Mouse (Mus musculus) left cerebral cortex, adult 18-20 months (tissue): ENCODE results near the gene Safb. TPM values are rescaled to one million over a fixed set of nuclear protein-coding genes. Genes with fewer than 3 reads are reported as not detected.
"Not testable (repeated sequence)": the region's sequence is repeated elsewhere in the genome, so short reads cannot be mapped to it uniquely, and the experiment has no call there.

ENCODE experiments used
- DNase-seq, 2 experiments: peaks; one replicate each; pipeline ENCODE4 v3.0.0; 2021 to 2022; ENCODE audit warnings: low spot score in 2 of 2, mixed read lengths in 1 of 2
- total RNA-seq, 2 experiments: library from RNA; stranded (reverse); gene quantifications; 2 replicates each; pipeline ENCODE4 v1.2.3; 2021

Gene Safb
- total RNA-seq, 2 experiments from 2014 or later: 158 to 159 TPM

DNA sequence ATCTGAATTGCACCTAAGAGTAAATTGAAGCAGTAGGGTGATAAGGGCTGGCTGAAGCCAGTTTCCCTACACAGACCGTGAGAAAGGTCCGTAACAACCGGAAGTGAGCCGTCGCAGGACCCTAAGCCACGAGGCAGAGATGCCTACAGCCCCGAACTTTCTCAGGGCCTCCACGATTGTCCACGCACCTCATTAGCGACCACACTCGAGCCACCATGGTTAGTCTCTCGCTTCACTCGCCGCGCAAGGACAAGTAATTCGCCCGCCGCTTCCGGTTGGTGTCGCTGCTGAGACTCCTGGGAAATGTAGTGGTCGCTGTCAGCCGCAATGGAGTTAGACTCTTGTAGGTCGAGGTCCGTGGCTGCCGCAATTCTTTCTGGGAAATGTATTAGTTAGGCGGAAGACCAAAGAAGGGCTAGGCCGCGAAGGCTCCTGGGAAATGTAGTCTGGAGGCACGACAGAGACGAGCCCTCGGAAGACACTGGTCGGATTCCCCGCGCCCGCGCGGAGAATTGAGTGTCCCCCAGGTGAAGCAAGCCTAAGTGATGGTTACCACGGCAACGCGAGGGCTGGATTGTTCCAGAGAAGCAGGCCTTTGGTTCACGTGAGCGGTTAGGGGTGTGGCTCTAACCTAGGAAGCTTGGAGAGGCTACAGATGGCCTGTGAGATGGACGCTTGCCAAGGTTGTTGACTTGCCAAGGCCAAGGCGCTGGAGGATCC is 25.0 kb downstream of the Safb start, which contains the start of gene 2410015M20Rik:
Gene 2410015M20Rik (minus strand): TSS at position 320 of the 720 bp plus-strand sequence.
- peak; percentile 95 to 97 for DNase-seq

DNA sequence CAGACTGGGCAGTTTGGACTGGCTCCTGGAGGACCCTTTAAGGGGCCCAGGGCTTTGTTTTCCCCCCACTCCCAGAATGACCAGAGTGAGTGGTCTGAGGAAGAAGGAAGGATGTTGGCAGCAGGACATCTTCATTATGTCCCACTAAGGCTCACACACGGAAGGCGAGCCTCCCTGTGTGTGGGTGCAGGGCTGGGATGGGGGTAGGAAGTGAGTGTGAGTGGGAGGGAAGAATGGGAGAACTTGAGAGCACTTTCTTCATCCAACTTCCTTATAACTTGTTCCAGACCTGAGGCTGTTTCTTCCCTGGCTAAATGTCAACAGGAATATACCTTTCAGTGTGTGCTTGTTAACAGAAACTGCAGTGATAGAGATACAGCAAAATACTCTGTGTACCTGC is 26.7 kb downstream of the Safb start:
- DNase-seq: no peak

DNA sequence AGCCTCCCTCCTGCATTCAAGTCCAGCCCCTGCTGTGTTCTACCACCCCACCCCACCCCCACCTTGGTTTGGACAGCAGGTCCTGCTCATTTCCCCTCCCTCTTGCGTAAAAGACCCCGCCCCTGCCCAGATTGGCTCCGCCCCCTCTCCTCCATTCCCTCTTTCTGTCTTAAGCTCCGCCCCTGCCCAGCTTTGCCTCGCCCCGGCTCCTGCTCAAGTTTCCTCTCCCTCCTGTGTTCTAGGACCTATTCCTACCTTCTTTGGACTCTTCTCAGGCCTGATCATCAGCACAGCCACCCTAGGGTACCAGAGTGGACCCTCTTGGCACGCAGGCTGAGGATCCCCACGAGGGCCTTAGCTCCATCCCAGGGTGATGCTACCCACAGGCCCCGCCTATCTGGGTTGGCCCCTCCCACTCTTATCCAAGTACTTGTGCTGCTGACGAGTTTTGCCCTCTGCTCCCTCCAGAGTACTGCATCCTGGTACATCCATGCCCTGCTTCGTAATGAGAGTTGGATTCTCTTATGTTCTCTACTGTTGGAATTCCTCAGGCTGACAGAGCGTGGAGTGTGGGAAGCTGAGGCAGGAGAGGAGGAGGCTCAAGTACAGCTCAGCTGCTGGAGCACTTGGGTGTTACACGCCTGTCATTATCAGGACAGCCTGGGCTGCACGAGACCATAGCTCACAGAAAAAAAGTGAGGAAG is 27.4 kb downstream of the Safb start:
- no peak for DNase-seq

DNA sequence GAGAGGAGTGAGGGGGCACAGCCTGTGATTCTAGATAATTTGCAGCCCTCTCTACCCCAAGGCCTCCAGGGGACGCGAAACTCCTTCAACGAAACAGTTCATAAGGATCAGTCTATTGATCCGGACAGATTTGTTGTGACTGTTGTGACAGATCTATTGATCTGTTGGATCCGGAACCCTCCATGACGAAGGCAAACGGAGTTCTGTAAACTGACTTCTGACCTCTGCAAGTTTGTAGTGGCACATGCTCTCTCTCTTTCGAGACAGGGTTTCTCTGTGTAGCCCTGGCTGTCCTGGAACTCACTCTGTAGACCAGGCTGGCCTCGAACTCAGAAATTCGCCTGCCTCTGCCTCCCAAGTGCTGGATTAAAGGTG is 27.9 kb downstream of the Safb start:
- DNase-seq: not testable (repeated sequence)

DNA sequence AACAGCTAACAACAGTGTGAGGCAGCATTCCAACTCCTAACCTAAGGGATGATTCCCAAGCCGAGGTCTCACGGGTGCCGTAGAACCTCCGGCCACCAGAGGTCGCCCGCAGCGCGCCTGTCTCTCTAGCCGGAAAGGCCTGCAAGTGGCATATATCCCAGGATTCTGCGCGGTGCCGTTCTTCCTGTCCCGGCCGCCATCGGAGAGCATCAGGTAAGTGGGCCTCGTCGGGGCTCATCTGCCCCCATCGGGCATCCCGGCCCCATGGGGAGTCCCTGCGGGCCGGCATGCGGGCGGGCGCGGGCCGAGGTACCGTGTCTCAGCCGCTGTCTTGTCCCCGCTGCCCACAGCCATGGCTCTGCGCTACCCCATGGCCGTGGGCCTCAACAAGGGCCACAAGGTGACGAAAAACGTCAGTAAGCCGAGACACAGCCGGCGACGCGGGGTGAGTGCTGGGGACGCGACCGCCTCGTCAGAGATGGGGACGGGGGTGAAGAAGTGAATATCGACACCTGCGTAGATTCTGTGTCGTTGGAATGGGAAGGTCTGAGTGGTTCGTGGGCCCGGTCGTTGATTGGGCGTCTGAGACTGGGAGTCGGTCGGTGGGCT is 28.7 kb downstream of the Safb start, which contains the start of gene Rpl36:
Gene Rpl36 (plus strand): TSS at position 181 of the 609 bp plus-strand sequence.
- DNase-seq: peak; percentile 97 to 98

DNA sequence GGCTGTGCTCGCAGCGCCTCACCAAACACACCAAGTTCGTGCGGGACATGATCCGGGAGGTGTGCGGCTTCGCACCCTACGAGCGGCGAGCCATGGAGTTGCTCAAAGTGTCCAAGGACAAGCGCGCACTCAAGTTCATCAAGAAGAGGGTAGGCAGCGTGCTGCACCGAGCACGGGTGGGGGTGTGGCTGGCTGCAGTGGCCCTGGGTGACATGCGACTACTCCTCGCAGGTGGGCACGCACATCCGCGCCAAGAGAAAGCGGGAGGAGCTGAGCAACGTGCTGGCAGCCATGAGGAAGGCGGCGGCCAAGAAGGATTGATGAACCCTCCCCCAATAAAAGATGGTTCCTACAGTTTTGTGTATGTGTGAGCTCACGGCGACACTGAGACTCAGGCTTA is 29.3 kb downstream of the Safb start:
- DNase-seq: peak in 1 of 2 experiments; percentile 34

DNA sequence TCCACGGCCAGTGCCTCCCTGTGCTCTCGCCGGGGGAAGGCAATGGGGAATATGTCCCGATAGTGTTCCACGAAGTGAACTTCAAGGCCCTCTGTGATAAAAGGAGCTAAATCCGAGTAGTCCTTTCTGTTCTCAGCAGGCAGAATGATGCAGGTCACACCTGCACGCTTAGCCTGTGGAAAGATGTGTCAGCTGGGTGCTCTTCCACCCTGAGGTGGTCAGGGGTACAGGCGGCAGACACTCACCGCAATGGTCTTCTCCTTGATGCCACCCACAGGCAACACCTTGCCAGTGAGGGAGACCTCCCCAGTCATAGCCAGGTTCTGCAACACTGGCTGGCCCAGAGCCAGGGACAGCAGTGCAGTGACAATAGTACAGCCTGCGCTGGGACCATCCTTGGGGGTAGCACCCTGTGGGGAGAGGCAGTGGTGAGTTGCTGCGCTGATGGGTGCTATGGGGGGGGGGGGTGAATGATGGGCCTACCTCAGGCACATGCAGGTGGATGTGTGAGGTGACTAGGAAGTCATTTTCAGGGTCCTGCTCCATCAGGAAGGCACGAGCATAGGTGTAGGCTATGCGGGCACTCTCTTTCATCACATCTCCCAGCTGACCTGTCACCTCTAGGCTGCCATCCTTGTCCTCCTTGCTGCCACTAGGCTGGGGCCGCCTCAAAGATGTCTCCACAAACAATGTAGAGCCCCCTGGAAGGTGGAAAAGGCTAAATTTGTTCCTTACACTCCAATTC is 29.9 kb downstream of the Safb start:
- DNase-seq: no peak

DNA sequence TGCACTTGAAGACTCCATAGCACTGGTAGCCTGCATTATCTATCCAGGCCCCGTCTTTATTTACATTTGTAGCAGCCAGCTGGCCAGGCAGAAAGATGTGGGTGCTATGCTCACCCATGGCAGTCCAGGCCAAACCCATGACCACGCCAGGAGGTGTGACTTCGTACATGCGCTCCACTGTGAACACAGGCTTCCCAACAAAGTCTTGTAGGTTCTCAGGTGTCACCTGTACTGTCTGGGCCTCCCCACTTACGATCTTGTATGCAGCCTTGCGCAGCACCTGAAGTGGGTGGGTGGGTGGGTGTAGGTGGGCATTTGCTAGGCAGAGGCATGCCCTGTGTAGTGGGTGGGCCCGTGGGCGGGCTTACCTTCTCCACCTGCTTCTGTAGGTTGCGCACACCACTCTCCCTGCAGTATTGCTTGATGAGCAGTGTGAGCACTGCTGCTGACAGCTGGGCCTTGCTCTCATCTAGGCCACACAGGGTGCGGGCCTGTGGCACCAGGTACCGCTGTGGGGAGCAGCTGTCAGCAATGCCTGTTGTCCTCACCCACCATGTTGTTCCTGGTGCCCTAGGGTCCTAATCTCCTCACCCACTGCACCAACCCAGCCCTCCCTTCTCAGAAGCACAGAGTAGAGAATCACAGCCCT is 30.6 kb downstream of the Safb start:
- DNase-seq: no peak

DNA sequence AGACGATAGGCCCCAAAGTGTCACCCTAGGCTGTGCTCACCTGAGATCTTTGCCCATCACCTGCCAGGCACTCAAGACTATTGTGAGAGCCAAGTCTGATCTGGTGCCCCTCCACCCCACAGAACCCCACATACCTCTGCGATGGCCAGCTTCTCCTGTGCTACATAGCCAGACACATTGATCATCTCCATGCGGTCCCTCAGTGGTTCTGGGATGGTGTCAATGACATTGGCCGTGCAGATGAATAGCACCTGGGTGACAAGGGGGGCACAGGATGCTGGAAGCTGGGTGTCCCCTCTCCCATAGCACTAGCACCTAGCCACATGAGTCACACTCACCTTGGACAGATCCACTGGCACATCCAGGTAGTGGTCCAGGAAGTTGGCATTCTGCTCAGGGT is 31.2 kb downstream of the Safb start:
- DNase-seq: no peak

DNA sequence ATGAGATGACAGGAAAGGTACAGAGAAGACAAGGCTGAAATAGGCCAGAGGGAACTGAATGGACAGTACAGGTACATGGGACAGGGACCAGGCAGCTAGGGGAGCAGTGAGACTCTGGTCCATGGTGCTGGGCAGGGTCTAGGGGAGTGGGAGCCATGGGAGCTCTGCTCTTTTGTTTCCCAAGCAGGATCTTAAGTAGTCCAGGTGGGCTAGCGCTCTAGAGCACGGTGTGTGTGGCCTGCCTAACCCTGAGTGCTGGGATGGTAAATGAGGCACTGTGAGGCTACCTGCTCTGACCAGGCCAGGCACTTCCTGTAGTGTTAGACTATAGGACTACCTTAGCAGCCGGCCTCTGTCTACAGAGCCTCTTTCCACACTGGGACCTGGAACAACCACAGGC is 32.1 kb downstream of the Safb start:
- DNase-seq: no peak

DNA sequence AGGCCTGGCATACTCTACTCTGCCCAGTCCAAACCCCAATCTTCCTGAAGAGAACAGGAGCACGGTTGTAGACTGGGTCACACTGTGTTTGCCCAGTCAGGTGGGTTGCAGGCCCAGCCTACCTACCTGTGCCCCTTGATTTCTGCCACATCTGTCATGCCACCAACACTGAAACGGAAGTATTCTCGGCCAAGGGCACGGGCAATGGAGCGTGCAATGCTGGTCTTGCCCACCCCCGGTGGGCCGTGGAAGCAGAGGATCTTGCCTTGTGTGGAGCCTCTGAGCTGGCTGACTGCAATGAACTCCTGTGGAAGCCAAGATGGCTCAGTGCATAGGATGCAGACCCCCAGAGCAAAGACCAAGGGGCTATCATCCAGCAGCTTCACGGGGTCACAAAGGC is 33.0 kb downstream of the Safb start:
- no peak for DNase-seq

DNA sequence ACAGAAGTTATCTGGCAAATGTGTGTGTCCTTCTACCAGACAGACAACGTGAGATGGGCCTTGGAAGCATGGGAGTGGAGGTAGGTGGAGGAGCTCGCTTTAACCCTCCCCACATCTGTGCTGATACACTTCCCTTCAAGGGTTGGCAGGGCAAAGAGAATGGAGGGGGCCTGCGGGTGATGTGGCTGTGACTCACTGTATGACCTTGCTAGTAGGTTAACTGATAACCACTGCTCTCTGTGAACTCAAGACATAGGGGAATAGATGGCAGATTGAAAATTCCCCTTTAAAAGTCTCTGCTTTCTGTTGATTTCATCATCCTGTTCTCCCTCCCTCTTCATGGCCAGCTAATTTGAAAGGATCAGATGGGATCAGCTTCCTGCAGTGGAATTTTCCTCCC is 40.9 kb downstream of the Safb start:
- DNase-seq: no peak

DNA sequence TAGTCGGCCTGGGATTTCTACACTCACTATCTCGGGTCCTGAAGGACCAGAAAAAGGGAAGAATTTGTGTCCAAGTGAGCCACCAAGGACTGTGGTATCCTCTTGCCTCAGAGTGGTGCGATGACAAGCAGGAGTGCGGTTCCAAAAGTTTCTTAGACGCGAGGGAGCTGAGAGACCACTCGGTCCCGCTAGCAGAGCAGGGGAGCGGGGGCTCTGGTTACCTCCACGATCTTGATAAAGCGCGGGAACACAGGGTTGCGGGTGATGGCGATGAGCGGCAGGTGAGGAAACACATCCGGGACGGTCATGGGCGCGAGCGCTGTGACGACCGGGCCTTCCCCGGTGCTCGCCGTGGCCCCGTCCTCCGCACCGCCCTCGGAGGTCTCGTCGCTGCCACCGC is 41.6 kb downstream of the Safb start:
- no peak for DNase-seq

DNA sequence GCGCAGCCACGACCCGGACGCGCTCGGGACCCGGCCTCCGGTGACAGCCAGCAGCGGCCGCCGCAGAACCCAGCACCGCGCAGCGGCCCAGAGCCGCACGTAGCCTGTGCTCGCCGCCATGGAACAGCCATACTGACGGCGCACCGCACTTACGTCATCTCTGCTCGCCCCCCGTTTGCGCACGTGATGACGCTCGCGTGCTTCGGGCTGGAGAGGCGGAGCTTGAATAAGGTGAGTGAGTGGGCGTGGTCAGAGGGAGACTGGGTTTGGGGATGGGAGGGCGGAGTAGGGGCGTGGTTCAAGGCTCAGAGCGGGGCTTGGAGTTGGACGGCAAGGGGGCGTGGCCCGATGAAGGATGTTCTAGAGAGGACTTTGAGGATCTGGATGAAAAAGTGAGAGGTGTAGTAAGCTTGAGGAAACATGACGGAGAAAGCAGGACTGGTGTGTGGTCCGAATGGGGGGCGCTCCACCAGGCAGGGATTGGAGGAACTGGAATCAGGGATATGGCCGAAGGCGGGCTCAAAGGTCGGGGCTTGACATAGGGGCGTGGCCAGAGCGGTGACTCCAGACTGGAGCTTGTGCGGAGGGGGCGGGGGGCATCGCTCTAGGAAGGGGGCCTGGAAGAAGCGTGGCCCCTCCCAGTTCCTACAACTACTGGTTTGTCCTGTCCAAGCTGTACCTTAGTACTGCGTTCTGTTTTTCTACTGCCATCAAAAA is 42.3 kb downstream of the Safb start, which contains the start of gene Lonp1:
Gene Lonp1 (minus strand): TSS at position 134 of the 717 bp plus-strand sequence.
- peak; percentile 96 to 97 for DNase-seq

DNA sequence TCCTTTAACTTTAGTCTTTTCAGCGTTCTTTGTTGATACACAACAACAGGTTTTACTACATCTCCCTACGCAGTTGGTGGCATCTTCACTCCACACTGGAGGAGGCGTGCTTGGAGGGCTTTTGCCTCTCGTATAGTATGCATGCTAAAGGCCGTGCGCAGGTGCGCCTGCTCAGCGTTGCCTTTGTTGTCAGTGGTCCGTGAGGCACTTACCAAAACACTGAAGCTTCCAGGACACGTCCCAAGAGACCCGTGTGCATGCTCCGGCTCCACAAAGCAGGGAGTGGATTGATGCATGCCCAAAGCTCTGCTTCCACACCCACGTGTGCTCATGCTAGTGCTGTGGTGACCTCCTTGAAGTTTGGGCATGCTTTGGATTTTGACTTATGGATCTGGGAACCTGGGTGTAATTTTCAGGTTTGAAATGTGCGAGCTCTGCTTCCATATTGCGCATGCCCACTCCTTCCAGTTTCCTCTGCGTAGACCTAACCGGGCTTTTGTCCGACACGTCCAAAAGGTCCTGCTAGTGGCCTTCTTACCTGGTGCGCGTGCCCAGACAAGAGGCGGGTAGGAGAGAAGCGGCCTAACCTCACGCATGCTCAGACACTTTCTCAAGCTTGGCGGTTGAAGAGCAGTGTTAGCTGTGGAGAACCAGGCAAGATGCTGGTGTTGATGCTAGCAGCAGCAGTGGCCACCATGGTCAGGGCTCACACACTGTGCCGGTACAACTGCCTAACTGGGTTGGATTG is 43.1 kb downstream of the Safb start, which contains the start of gene Catsperd:
Gene Catsperd (plus strand): TSS at position 614 of the 748 bp plus-strand sequence.
- no peak for DNase-seq

DNA sequence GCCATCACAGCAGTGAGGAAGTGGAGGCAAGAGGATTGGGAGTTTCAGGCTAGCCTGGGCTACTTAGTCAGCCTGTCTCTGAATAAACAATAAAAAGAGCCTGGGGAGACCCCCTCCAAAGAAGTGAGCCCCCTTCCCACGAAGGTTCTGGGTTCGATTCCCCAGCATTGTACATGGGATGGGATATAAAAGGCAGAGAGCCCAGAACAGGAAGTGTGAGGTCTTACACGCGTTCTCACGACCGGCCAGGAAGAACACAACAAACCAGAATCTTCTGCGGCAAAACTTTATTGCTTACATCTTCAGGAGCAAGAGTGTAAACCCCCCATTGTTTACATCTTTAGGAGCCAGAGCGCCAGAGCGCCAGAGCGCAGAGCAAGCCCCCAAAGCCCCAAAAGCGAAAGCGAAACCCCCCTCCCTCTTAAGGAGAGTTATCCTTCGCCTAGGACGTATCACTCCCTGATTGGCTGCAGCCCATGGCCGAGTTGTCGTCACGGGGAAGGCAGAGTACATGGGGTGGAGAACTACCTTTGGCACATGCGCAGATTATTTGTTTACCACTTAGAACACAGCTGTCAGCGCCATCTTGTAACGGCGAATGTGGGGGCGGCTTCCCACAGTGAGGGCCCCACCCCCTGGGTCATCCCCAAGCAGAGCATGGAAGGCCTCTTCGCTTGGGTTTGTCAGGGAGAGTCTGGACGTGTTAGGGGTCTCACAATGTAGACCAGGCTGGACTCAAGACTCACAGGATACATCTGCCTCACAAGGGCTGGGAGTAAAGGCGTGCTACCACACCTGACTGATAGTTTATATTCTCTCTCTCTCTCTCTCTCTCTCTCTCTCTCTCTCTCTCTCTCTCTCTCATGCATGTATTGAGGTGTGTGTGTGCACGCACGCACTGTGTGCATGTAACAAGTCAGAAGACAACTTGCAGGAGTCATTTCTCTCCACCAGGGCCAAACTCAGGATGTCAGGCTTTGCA is 45.5 kb downstream of the Safb start:
- not testable (repeated sequence) for DNase-seq

DNA sequence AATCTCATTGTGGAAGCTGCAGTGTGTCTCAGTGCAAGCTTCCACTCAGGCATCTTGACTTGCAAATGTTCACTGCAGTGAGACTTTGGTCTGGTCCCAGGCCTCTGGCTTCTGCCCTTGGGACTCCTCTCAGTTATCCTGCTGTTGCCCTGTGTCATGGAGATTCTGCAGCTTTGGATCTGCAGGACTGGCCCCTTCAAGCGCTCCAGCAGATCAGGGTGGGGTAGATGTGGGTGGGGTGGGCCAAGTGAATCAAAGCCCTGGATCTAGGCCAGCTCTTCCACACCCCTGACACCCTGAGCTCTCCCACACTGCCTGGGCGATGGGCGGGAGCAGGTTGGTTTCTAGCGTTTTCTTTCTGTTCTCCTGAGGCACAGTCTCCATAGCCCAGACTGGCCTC is 47.2 kb downstream of the Safb start:
- DNase-seq: no peak

DNA sequence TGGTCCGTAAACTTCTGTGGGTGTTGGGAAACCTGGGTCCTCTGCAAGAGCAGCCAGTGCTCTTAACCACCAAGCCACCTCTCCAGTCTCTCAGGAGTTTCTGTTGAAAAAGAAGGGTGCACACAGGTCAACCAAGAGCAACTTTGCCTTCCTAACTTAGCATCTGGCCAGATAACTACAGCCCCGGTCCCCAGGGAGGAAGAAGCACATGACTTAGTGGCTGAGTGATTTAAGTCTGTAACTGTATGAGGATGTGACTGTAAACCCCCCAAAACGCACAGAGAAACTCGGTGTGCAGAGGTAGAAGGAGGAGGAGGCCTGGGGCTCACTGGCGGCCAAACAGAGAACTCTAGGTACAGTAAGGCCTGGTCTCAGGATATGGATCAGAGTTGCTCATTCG is 49.4 kb downstream of the Safb start:
- DNase-seq: no peak
